Mouse (Mus musculus): ENCODE measurements at regions not wholly inside any gene's neighbourhood (a gene's known extent, or its start where the extent isn't known, plus 50 kb on each side); places are given as distances from the start of the nearest gene placed in this dataset.
A peak's percentile ranks its signal among the peaks of the same experiment; 100 is the strongest.

GRCm38 (mm10) chrX:169608551-169608950 is 76.4 kb upstream of the Mid1 start:
- DNase-seq = peak in 1 of 2 experiments; percentile 51
